Mouse (Mus musculus) intestine, embryonic 14.5 days (tissue): ENCODE results near the gene Cstf3. TPM values are rescaled to one million over a fixed set of nuclear protein-coding genes. Genes with fewer than 3 reads are reported as not detected.

Experiments used
- ATAC-seq: fragments of 200-750 bp; cut with Nextera tagmentation; replicated peaks from 2 replicates; pipeline ENCODE4 v1.8.0; 2017; ENCODE audit warnings: low read depth, moderate number of reproducible peaks, moderate TSS enrichment, moderate library complexity; ENCODE audit not compliant: low FRiP score, low TSS enrichment
- DNase-seq: peaks from one replicate; pipeline ENCODE4 v3.0.0-alpha.2; 2018; ENCODE audit warnings: low spot score
- H3K27ac ChIP-seq: fragments of 300-500 bp; sonication (generic); 2 replicates; pipeline ENCODE4 v1.5.1; 2014; ENCODE audit warnings: low read depth, mild to moderate bottlenecking, control low read depth
- H3K27me3 ChIP-seq: fragments of 300-500 bp; sonication (generic); replicated peaks from 2 replicates; pipeline ENCODE4 v1.6.1; 2014; ENCODE audit warnings: low read length, control low read depth; ENCODE audit not compliant: control insufficient read depth, insufficient read depth
- H3K36me3 ChIP-seq: fragments of 300-500 bp; sonication (generic); 2 replicates; pipeline ENCODE4 v1.6.1; 2014; ENCODE audit warnings: low read length, control low read depth; ENCODE audit not compliant: control insufficient read depth, insufficient read depth
- H3K4me1 ChIP-seq: fragments of 300-500 bp; sonication (generic); replicated peaks from 2 replicates; pipeline ENCODE4 v1.6.1; 2014; ENCODE audit warnings: low read length, control low read depth, mixed read lengths; ENCODE audit not compliant: control insufficient read depth, insufficient read depth
- H3K4me2 ChIP-seq: fragments of 300-500 bp; sonication (generic); 2 replicates; pipeline ENCODE4 v1.6.1; 2014; ENCODE audit warnings: low read length
- H3K4me3 ChIP-seq: fragments of 300-500 bp; sonication (generic); 2 replicates; pipeline ENCODE4 v1.5.1; 2014; ENCODE audit warnings: low read depth, low read length, control low read depth, mixed read lengths
- H3K9ac ChIP-seq: fragments of 300-500 bp; sonication (generic); 2 replicates; pipeline ENCODE4 v1.6.1; 2014; ENCODE audit warnings: mild to moderate bottlenecking, low read length
- H3K9me3 ChIP-seq: fragments of 300-500 bp; sonication (generic); 2 replicates; pipeline ENCODE4 v1.6.1; 2016; ENCODE audit warnings: low read length, control low read depth; ENCODE audit not compliant: control insufficient read depth
- WGBS: fragments of 180-500 bp; shearing (Covaris S2); extraction: QIAGEN DNeasy Blood & Tissue Kit; methylation state at CpG from one replicate; pipeline ENCODE4 v1.1.7; 2014; 5-methylcytosine and 5-hydroxymethylcytosine counted together
- polyA plus RNA-seq: library from polyadenylated mRNA; unstranded; fragments of >200 nt; fragmentation: Nextera tagmentation; extraction: Ambion mirVana; gene quantifications from 2 replicates; pipeline ENCODE4 v1.2.1, GENCODE M21; 2014

Gene Cstf3
- polyA plus RNA-seq, 1 experiment from 2014 or later = 58.5 TPM

GRCm38 (mm10) chr2:104585645-104586044, 4.7 kb upstream of the Cstf3 start:
- H3K36me3 ChIP-seq = no peaks in the 10 kb centered on the region
- H3K9me3 ChIP-seq = no peaks in the 10 kb centered on the region
- H3K4me3 ChIP-seq = no peak overlapping the region
- no peak overlapping the region for H3K27ac ChIP-seq
- WGBS = 37% methylated on average over 2 of the region's 2 CpGs
- peaks cover 3% of the 10 kb centered on the region; the same call in 1 of the 2 replicates for H3K4me1 ChIP-seq
- no peak for DNase-seq
- ATAC-seq = no peak
- no peak overlapping the region for H3K9ac ChIP-seq
- no peak overlapping the region for H3K4me2 ChIP-seq
- no peaks in the 10 kb centered on the region for H3K27me3 ChIP-seq

- Histone ChIP-seq H3K9me3 (no peaks in the 10 kb centered on the region), H3K36me3 (no peaks in the 10 kb centered on the region), H3K4me1 (peaks cover 10% of the 10 kb centered on the region), H3K27ac (no peak overlapping the region), H3K9ac (no peak overlapping the region), H3K27me3 (no peaks in the 10 kb centered on the region), H3K4me2 (no peak overlapping the region), H3K4me3 (no peak overlapping the region)
- no peak for DNase-seq
- WGBS = 89% methylated on average over 5 of the region's 5 CpGs
- no peak for ATAC-seq
These were observed 1.8 kb upstream of the Cstf3 start for GRCm38 (mm10) chr2:104588552-104588951.

- Histone ChIP-seq H3K27me3 (no peaks in the 10 kb centered on the region), H3K27ac (peak overlapping the region; percentile 89), H3K4me2 (peak overlapping the region; percentile 91), H3K4me1 (peaks cover 10% of the 10 kb centered on the region), H3K9me3 (no peaks in the 10 kb centered on the region), H3K9ac (peak overlapping the region; percentile 95), H3K36me3 (no peaks in the 10 kb centered on the region), H3K4me3 (peak overlapping the region; percentile 99)
- WGBS = under 1% methylated on average over 19 of the region's 19 CpGs
- no peak for DNase-seq
- no peak; the same call in 1 of the 2 replicates for ATAC-seq
These were observed 450 bp downstream of the Cstf3 start for GRCm38 (mm10) chr2:104590829-104591117.

GRCm38 (mm10) chr2:104591141-104591540, 818 bp downstream of the Cstf3 start:
- Histone ChIP-seq H3K9me3 (no peaks in the 10 kb centered on the region), H3K27me3 (no peaks in the 10 kb centered on the region), H3K27ac (peak overlapping the region; percentile 89), H3K4me1 (peaks cover 10% of the 10 kb centered on the region), H3K4me3 (peak overlapping the region; percentile 99), H3K36me3 (no peaks in the 10 kb centered on the region), H3K9ac (peak overlapping the region; percentile 95), H3K4me2 (peak overlapping the region; percentile 91)
- DNase-seq (no peak), ATAC-seq (no peak)
- WGBS = 0% methylated on average over 6 of the region's 6 CpGs

- H3K9me3 ChIP-seq = no peaks in the 10 kb centered on the region
- no peaks in the 10 kb centered on the region for H3K36me3 ChIP-seq
- WGBS = 77% methylated on average over 1 of the region's 1 CpGs
These were observed 4.7 kb downstream of the Cstf3 start for GRCm38 (mm10) chr2:104595063-104595462.

GRCm38 (mm10) chr2:104603431-104603830, 13.1 kb downstream of the Cstf3 start:
- H3K27me3 ChIP-seq = no peaks in the 10 kb centered on the region
- H3K4me2 ChIP-seq = no peak overlapping the region
- H3K36me3 ChIP-seq = no peaks in the 10 kb centered on the region
- no peaks in the 10 kb centered on the region for H3K4me1 ChIP-seq
- H3K9ac ChIP-seq = no peak overlapping the region
- WGBS = 39% methylated on average over 1 of the region's 1 CpGs
- DNase-seq (no peak), ATAC-seq (no peak)
- H3K4me3 ChIP-seq = no peak overlapping the region
- no peaks in the 10 kb centered on the region for H3K9me3 ChIP-seq
- H3K27ac ChIP-seq = no peak overlapping the region

More at GRCm38 (mm10) chr2:104595063-104595462, 4.7 kb downstream of the Cstf3 start:
- DNase-seq = no peak
- Histone ChIP-seq H3K4me1 (peaks cover 8% of the 10 kb centered on the region), H3K27me3 (no peaks in the 10 kb centered on the region), H3K4me2 (no peak overlapping the region), H3K9ac (no peak overlapping the region), H3K4me3 (no peak overlapping the region), H3K27ac (no peak overlapping the region)
- no peak for ATAC-seq

GRCm38 (mm10) chr2:104604718-104605117, 14.4 kb downstream of the Cstf3 start:
- WGBS = 74% methylated on average over 5 of the region's 5 CpGs
- ATAC-seq = no peak

GRCm38 (mm10) chr2:104605560-104605959, 15.2 kb downstream of the Cstf3 start:
- ATAC-seq (no peak), DNase-seq (no peak)
- H3K27ac ChIP-seq = no peak overlapping the region
- peaks cover 15% of the 10 kb centered on the region for H3K36me3 ChIP-seq
- H3K4me3 ChIP-seq = no peak overlapping the region
- no peak overlapping the region for H3K4me2 ChIP-seq
- H3K4me1 ChIP-seq = no peaks in the 10 kb centered on the region
- H3K9ac ChIP-seq = no peak overlapping the region
- no peaks in the 10 kb centered on the region for H3K27me3 ChIP-seq
- WGBS = 85% methylated on average over 1 of the region's 1 CpGs
- no peaks in the 10 kb centered on the region for H3K9me3 ChIP-seq

More at GRCm38 (mm10) chr2:104604718-104605117, 14.4 kb downstream of the Cstf3 start:
- Histone ChIP-seq H3K9ac (no peak overlapping the region), H3K4me2 (no peak overlapping the region), H3K36me3 (peaks cover 8% of the 10 kb centered on the region), H3K9me3 (no peaks in the 10 kb centered on the region), H3K4me3 (no peak overlapping the region), H3K4me1 (no peaks in the 10 kb centered on the region), H3K27ac (no peak overlapping the region), H3K27me3 (no peaks in the 10 kb centered on the region)
- no peak for DNase-seq

- WGBS = 90% methylated on average over 3 of the region's 3 CpGs
These were observed 24.5 kb downstream of the Cstf3 start for GRCm38 (mm10) chr2:104614786-104615185.

More at GRCm38 (mm10) chr2:104614786-104615185, 24.5 kb downstream of the Cstf3 start:
- H3K4me1 ChIP-seq = no peaks in the 10 kb centered on the region
- H3K27me3 ChIP-seq = no peaks in the 10 kb centered on the region
- H3K4me3 ChIP-seq = no peak overlapping the region
- H3K9ac ChIP-seq = no peak overlapping the region
- ATAC-seq (no peak), DNase-seq (no peak)
- H3K9me3 ChIP-seq = no peaks in the 10 kb centered on the region
- no peak overlapping the region for H3K4me2 ChIP-seq
- H3K27ac ChIP-seq = no peak overlapping the region
- peaks cover 22% of the 10 kb centered on the region for H3K36me3 ChIP-seq
